Mouse (Mus musculus) colon, adult 2 months (tissue): ENCODE measurements around the gene Itk. TPM values are rescaled to one million over a fixed set of nuclear protein-coding genes. Genes with fewer than 3 reads are reported as not detected.

Experiments
- polyA plus RNA-seq: library from polyadenylated mRNA; depleted of rRNA; stranded (reverse); fragments of >200 nt; gene quantifications from 2 replicates; pipeline ENCODE4 v1.2.3, GENCODE M21; 2012; rRNA removed

Gene Itk
- polyA plus RNA-seq: 0.49 and 0.62 TPM in 2 replicates

DNA sequence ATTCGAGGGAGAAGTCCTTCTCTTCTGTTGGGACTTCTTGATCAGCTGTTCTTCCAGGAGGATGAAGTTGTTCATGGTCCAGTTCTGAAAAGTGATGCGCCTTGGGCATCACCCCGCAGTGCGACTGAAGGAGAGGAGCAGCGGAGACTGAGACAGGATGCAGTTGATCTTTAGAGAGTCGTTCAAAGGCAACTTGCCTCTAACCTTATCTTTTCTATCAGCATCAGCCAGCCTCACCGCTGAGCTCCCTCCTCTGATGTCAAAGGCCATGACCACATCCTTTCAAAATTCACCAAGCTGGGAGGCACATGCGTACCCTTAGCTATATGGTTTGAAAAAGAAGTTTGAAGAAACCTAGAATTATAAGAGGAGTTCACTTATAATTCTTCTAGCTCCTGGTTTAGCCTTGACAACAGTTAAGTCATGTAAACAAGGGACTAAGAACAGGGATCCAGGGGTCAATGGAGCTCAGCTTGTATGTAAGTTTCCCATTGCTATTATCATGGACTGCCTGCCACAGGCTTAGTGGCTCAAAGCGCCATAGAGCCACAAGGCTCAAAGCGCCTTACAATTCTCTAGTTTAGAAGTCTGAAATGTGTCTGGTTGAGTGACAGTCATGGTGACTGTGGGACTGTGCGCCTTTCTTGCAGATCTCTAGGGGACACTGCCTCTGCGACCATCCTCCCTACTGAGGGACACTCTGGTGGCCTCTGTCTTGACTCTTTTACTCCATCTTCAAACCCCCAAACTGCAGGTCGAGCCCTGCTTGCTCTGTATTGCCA is at the start of gene Itk:
Gene Itk (minus strand): TSS at position 180 of the 782 bp plus-strand sequence.

DNA sequence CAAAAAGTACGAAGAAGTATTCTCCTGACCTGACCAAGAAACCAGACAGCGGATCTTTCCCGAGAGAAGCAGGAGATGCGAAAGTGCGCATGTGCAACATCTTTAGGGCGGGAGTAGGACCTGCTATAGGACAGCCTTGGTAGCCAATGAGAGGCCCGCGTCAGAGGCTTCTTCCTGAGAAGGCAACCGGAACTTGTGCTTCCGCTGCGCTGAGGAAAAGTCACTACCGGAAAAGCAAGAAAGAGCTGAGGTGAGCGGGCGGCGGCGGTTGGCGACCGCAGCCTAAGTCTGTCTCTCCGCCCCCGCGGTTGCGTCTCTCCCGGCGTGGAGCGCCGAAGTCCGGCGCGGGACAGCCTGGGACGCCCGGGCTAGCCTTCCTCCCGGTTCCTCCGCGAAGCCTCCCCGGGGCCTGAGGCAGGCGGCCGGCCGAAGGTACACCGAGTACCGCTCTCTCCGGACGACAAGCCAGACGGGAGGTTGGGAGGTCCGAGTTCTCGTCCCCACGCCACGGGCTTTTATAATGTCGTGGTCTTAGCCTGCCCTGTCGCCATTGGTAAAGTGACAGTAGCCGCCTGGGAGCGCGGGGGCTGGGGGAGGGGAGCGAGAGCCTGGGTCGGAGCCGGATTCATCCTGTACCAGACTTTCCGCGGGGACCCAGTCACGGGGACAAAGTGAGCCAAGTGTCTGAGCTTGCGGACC is 47.6 kb upstream of the Itk start, which contains the start of gene Med7:
Gene Med7 (plus strand): TSS at position 166 of the 699 bp plus-strand sequence.

DNA sequence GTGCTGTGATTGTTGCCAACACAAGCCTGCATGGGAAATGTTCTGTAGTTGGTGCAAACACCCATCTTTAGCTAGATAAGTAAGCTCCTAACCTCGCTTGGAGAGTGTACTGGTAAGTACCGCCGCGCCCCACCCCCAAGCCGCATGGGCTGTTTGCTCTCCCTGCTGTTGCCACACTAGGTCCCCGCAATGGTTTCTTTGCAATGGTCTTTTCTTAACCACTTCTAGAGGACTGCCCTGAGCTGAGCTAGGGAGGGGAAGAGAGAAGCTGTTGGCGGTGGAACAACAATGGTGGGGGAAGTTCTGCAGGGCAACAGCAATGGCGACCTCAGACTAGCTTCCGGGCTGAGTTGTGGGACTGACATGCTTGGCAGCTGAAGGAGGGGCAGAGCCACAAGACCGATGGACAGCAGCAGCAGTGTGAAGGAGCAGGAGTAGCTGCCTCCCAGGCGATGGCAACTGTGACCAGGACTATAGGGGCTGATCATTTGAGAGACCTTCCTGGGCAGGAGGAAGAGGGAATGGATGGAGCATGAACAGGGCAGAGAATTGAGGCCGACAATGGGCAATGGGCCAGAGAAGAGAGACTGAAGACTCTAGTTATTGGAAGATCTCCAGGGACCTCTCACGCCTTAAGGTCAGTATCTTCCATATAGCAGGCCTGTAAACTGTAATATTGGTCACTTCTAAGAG is 7.0 kb upstream of the Itk start, which contains the start of gene Fam71b:
Gene Fam71b (plus strand): TSS at position 393 of the 693 bp plus-strand sequence.

GRCm38 (mm10) chr11:46312523-46313035 is 76.7 kb downstream of the Itk start, which contains the start of gene Cyfip2:
TSS of gene Cyfip2 (minus strand) at chr11:46312859.

Other genes with a start within 250 kb of the Itk start
- 2.5 and 2.6 TPM in 2 replicates for gene Nipal4, start 223.0 kb downstream of the Itk start, polyA plus RNA-seq
- gene Fndc9, start 154.0 kb downstream of the Itk start, polyA plus RNA-seq: not detected in 2 replicates
- 2.8 and 3.1 TPM in 2 replicates for gene Cyfip2, start 76.7 kb downstream of the Itk start, polyA plus RNA-seq
- gene Fam71b, start 7.0 kb upstream of the Itk start, polyA plus RNA-seq: 0.10 TPM in 1 of 2 replicates, not detected in the other
- gene Med7, start 47.4 kb upstream of the Itk start, polyA plus RNA-seq: 15.1 and 16.3 TPM in 2 replicates
- gene Havcr2, start 65.4 kb upstream of the Itk start, polyA plus RNA-seq: 0.31 and 0.35 TPM in 2 replicates
- gene Gm12169, start 134.7 kb upstream of the Itk start, polyA plus RNA-seq: not detected in 2 replicates
- gene BC053393, start 182.0 kb upstream of the Itk start, polyA plus RNA-seq: not detected in 2 replicates
- gene Dppa1, start 239.7 kb upstream of the Itk start, polyA plus RNA-seq: not detected in 2 replicates